Mouse (Mus musculus): ENCODE results near the gene Cldn15.

GRCm38 (mm10) chr5:136917613-136918242 lies 48.7 kb upstream of the Cldn15 start:
- TF ChIP-seq CTCF (conservative IDR thresholded peaks at IDR 0.05; ENCODE audit: low read length) (no peak), POU5F1 (IDR thresholded peaks at IDR 0.05; ENCODE audit: borderline replicate concordance, low read length) (no peak)
